In the genomic region with DNA sequence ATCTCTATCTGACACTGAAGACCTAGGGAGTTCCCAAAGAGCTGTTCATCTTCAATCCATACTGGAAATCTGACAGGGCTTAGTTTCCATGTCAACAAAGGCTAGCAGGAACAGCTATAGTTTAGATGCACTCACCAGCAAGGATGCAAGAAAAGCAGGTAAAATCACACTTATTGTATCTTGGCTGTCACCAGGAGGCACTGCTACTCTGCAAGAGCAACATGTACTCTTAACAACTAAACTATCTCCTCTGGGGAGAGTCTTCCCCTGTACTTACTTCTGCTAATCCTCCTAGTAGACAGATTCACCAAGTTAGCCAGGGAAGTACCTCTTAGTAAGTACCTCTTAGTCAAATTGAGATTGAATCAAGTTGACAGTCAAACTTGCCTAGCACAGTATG, we compare ENCODE assay signal across 28 mouse cellular contexts. TPM values are rescaled to one million over a fixed set of nuclear protein-coding genes. Genes with fewer than 3 reads are reported as not detected.
DNase-seq lines count a peak whose midpoint lies in the region; ATAC-seq and TF ChIP-seq lines count a peak whose summit lies in the region.
"Had no signal": no experiment of that assay in that cellular context is flagged by ENCODE, and none has a peak within 500 bp of the region (broad histone marks: within the 10 kb centered on the region; RNA-seq: fewer than 3 reads in every experiment).

No protein-coding gene starts in this region.

- no peak overlapping the region for H3K27ac ChIP-seq in kidney, postnatal 0 days
- no peak overlapping the region for H3K27ac ChIP-seq in CH12.LX (ENCODE audit: insufficient read depth, low read depth)
- peak overlapping the region; percentile 50; the same call in 1 of the 2 replicates for H3K27ac ChIP-seq in liver, embryonic 16.5 days (ENCODE audit: low read length)
- H3K27ac ChIP-seq in hindbrain, embryonic 11.5 days (ENCODE audit: low read depth, low read length), result no peak overlapping the region
- H3K27ac ChIP-seq: forebrain, embryonic 15.5 days; heart, embryonic 10.5 days; midbrain, embryonic 10.5 days had no signal

- no peak for ATAC-seq in kidney, postnatal 0 days (replicated peaks; ENCODE audit: low FRiP score, low read depth)
- no peak for ATAC-seq in liver, embryonic 16.5 days (ENCODE audit: low read depth)
- no peak for ATAC-seq in hindbrain, embryonic 11.5 days (ENCODE audit: low FRiP score)
- ATAC-seq: activated CD4-positive, CD25-positive, alpha-beta regulatory T cell, adult 4 months; forebrain, embryonic 15.5 days; hindbrain, embryonic 16.5 days had no signal

- H3K27me3 ChIP-seq in kidney, postnatal 0 days (ENCODE audit: insufficient read depth, low read length), result no peaks in the 10 kb centered on the region
- H3K27me3 ChIP-seq in CH12.LX (replicated peaks), result no peaks in the 10 kb centered on the region
- H3K27me3 ChIP-seq in liver, embryonic 16.5 days (ENCODE audit: control insufficient read depth, insufficient read depth, low read depth, low read length), result no peaks in the 10 kb centered on the region
- H3K27me3 ChIP-seq in hindbrain, embryonic 11.5 days (ENCODE audit: control insufficient read depth, insufficient read depth, low read length), result no peaks in the 10 kb centered on the region
- H3K27me3 ChIP-seq: forebrain, embryonic 15.5 days had no signal

- H3K4me1 ChIP-seq in kidney, postnatal 0 days (replicated peaks; ENCODE audit: insufficient read depth, low read length), result no peaks in the 10 kb centered on the region
- H3K4me1 ChIP-seq in CH12.LX (ENCODE audit: control insufficient read depth in 1 of 2, insufficient read depth in 2 of 2), result peaks cover 0 to 28% of the 10 kb centered on the region in 2 experiments; a peak in 2 of 4 replicates
- peaks cover 16% of the 10 kb centered on the region for H3K4me1 ChIP-seq in liver, embryonic 16.5 days (ENCODE audit: control insufficient read depth, low read depth, low read length)
- H3K4me1 ChIP-seq in hindbrain, embryonic 11.5 days (replicated peaks; ENCODE audit: control insufficient read depth, insufficient read depth, low read length), result no peaks in the 10 kb centered on the region
- H3K4me1 ChIP-seq: forebrain, embryonic 15.5 days; midbrain, embryonic 10.5 days had no signal

- DNase-seq in kidney, postnatal 0 days (ENCODE audit: low spot score), result no peak
- no peak for DNase-seq in kidney, adult 8-10 months
- DNase-seq in CH12.LX (ENCODE audit: extremely low read depth) (peak; percentile 35), R1 (ENCODE audit: low read depth, low spot score) (peak; percentile 67)
- no peak for DNase-seq in heart, postnatal 4 days
- no peak for DNase-seq in left cerebral cortex, adult 11 months (ENCODE audit: low spot score)
- no peak for DNase-seq in hindbrain, embryonic 11.5 days (ENCODE audit: low spot score)
- DNase-seq: cerebellum, adult 11-12 months; cerebellum, postnatal 25 days; kidney, adult 18-20 months; kidney, postnatal 4 days; lung, postnatal 14 days; thymus, postnatal 36 days had no signal

- no peaks in the 10 kb centered on the region for H3K79me2 ChIP-seq in CH12.LX (replicated peaks; ENCODE audit: control insufficient read depth, extremely low read depth, insufficient read depth, poor library complexity, severe bottlenecking)

- TF ChIP-seq CTCF in kidney, postnatal 0 days (IDR thresholded peaks at IDR 0.05; ENCODE audit: low read depth), result 0 out of 2 replicates have a peak, but pooled peaks have one; percentile 10
- TF ChIP-seq CTCF in CH12.LX (conservative IDR thresholded peaks at IDR 0.05 in 1 of 2, IDR thresholded peaks at IDR 0.05 in 1 of 2; ENCODE audit: low read depth in 2 of 2, low read length in 2 of 2), result peak in 1 of 2 experiments; percentile 68; a peak in 2 of 4 replicates

- no peak for TF ChIP-seq POLR2A in CH12.LX (IDR thresholded peaks at IDR 0.05; ENCODE audit: low read depth, low read length)

- no peaks in the 10 kb centered on the region for H3K9me3 ChIP-seq in kidney, postnatal 0 days (replicated peaks; ENCODE audit: low read length)
- H3K9me3 ChIP-seq in CH12.LX (replicated peaks; ENCODE audit: low read length), result no peaks in the 10 kb centered on the region
- no peaks in the 10 kb centered on the region for H3K9me3 ChIP-seq in liver, embryonic 16.5 days (replicated peaks; ENCODE audit: control insufficient read depth, low read length)
- H3K9me3 ChIP-seq in hindbrain, embryonic 11.5 days (ENCODE audit: control insufficient read depth, low read length), result no peaks in the 10 kb centered on the region
- H3K9me3 ChIP-seq: forebrain, embryonic 15.5 days; heart, embryonic 10.5 days; midbrain, embryonic 10.5 days had no signal

- H3K9ac ChIP-seq in kidney, postnatal 0 days (ENCODE audit: low read depth, low read length), result no peak overlapping the region
- no peak overlapping the region for H3K9ac ChIP-seq in CH12.LX (ENCODE audit: insufficient read depth, low read depth)
- no peak overlapping the region for H3K9ac ChIP-seq in liver, embryonic 16.5 days (ENCODE audit: low read depth, low read length)
- no peak overlapping the region for H3K9ac ChIP-seq in hindbrain, embryonic 11.5 days (ENCODE audit: low read depth, low read length)
- H3K9ac ChIP-seq: forebrain, embryonic 15.5 days had no signal

- in situ Hi-C loops in CH12.LX (cut with MboI; ENCODE audit: low pct_ligation_motif_present, low pct_unique_long_range_greater_than_20kb, low sequenced_read_pairs), result no loop called here

- dilution Hi-C loops in CH12.LX (cut with MboI; ENCODE audit: extremely low pct_ligation_motif_present, extremely low pct_unique_long_range_greater_than_20kb, low sequenced_read_pairs), result no loop called here

- H3K4me3 ChIP-seq in kidney, postnatal 0 days (replicated peaks; ENCODE audit: low read depth, low read length), result no peak overlapping the region
- H3K4me3 ChIP-seq in CH12.LX (replicated peaks in 1 of 3; ENCODE audit: low read depth in 2 of 3, low read length in 2 of 3, poor library complexity in 1 of 3), result no peak overlapping the region
- no peak overlapping the region for H3K4me3 ChIP-seq in liver, embryonic 16.5 days (ENCODE audit: low read depth, low read length)
- no peak overlapping the region for H3K4me3 ChIP-seq in hindbrain, embryonic 11.5 days (ENCODE audit: low read depth, low read length)
- H3K4me3 ChIP-seq: forebrain, embryonic 15.5 days; heart, embryonic 10.5 days; midbrain, embryonic 10.5 days had no signal

- peak; percentile 70 for TF ChIP-seq RAD21 in CH12.LX (IDR thresholded peaks at IDR 0.05; ENCODE audit: low read depth, low read length)

- no peak for TF ChIP-seq EP300 in CH12.LX (IDR thresholded peaks at IDR 0.05; ENCODE audit: low read length)

- no peak overlapping the region for H3K4me2 ChIP-seq in kidney, postnatal 0 days (ENCODE audit: low read length)
- no peak overlapping the region for H3K4me2 ChIP-seq in CH12.LX (ENCODE audit: insufficient read depth, low read depth, poor library complexity, severe bottlenecking)
- H3K4me2 ChIP-seq in liver, embryonic 16.5 days (ENCODE audit: low read depth, low read length), result no peak overlapping the region
- H3K4me2 ChIP-seq in hindbrain, embryonic 11.5 days (replicated peaks; ENCODE audit: low read depth, low read length), result no peak overlapping the region
- H3K4me2 ChIP-seq: forebrain, embryonic 15.5 days had no signal

- H3K36me3 ChIP-seq in kidney, postnatal 0 days (ENCODE audit: insufficient read depth, low read length), result no peaks in the 10 kb centered on the region
- no peaks in the 10 kb centered on the region for H3K36me3 ChIP-seq in CH12.LX (replicated peaks in 1 of 2; ENCODE audit: control insufficient read depth in 1 of 2, insufficient read depth in 1 of 2, low read length in 1 of 2)
- no peaks in the 10 kb centered on the region for H3K36me3 ChIP-seq in liver, embryonic 16.5 days (ENCODE audit: control insufficient read depth, insufficient read depth)
- H3K36me3 ChIP-seq in hindbrain, embryonic 11.5 days (ENCODE audit: control insufficient read depth, insufficient read depth, low read length), result no peaks in the 10 kb centered on the region
- H3K36me3 ChIP-seq: forebrain, embryonic 15.5 days; heart, embryonic 10.5 days; midbrain, embryonic 10.5 days had no signal

TF ChIP-seq in CH12.LX, 34 proteins besides CTCF, POLR2A, EP300 and RAD21:
- TF ChIP-seq MAFK (IDR thresholded peaks at IDR 0.05; ENCODE audit: insufficient replicate concordance, low read length) (no peak), SMC3 (IDR thresholded peaks at IDR 0.05; ENCODE audit: low read depth, low read length) (peak; percentile 61)
TF ChIP-seq in CH12.LX: peak in this region for 1.

RNA-seq across cellular contexts. Expression of gene Spta1, which starts 3.6 kb away (rescaled TPM):
- polyA plus RNA-seq in kidney, postnatal 0 days (2015; fragmentation: Nextera tagmentation; extraction: Ambion mirVana), result 0.08 and 0.12 TPM in 2 replicates
- total RNA-seq in CH12.LX (2012; rRNA removed) (0.81 and 0.84 TPM in 2 replicates), CH12.LX (2014; rRNA removed) (1.2 and 1.6 TPM in 2 replicates)
- polyA plus RNA-seq in CH12.LX (2012; ENCODE audit: insufficient read length, low read depth), result 16.0 TPM in 2 replicates
- 35.2 and 38.2 TPM in 2 replicates for polyA plus RNA-seq in liver, embryonic 16.5 days (2015; fragmentation: Nextera tagmentation; extraction: Ambion mirVana)
- total RNA-seq in heart, postnatal 4 days (2021), result 10 to 100 TPM in 1 of 2 experiments, 1 to 10 TPM in 1; 9.8 to 13.5 TPM
- polyA plus RNA-seq in hindbrain, embryonic 11.5 days (2014; fragmentation: Nextera tagmentation; extraction: Ambion mirVana), result 1.9 and 2.9 TPM in 2 replicates
- polyA plus RNA-seq: C2C12; liver, adult 2 months had no signal

RNA-seq across cellular contexts. Expression of gene Olfr420, which starts 13.6 kb away (rescaled TPM):
- not detected in 2 replicates for polyA plus RNA-seq in kidney, postnatal 0 days (2015; fragmentation: Nextera tagmentation; extraction: Ambion mirVana)
- total RNA-seq in CH12.LX (2012; rRNA removed), result not detected in 2 replicates
- not detected in 2 replicates for total RNA-seq in CH12.LX (2014; rRNA removed)
- polyA plus RNA-seq in CH12.LX (2012; ENCODE audit: insufficient read length, low read depth), result 0.73 and 1.1 TPM in 2 replicates
- 0.97 and 1.1 TPM in 2 replicates for polyA plus RNA-seq in liver, embryonic 16.5 days (2015; fragmentation: Nextera tagmentation; extraction: Ambion mirVana)
- not detected for total RNA-seq in heart, postnatal 4 days (2021)
- not detected in 2 replicates for polyA plus RNA-seq in hindbrain, embryonic 11.5 days (2014; fragmentation: Nextera tagmentation; extraction: Ambion mirVana)
- total RNA-seq: gastrocnemius, postnatal 4 days; heart, postnatal 14 days; layer of hippocampus, postnatal 14 days; left cerebral cortex, postnatal 36 days; liver, adult 2 months had no signal
- polyA plus RNA-seq: activated CD4-positive, CD25-positive, alpha-beta regulatory T cell, adult 4 months; C2C12; forebrain, embryonic 15.5 days; heart, embryonic 10.5 days; hindbrain, embryonic 16.5 days; liver, adult 2 months; midbrain, embryonic 10.5 days; neural tube, embryonic 14.5 days; testis, adult 2 months had no signal

RNA-seq across cellular contexts. Expression of gene Olfr424, which starts 37.7 kb away (rescaled TPM):
- not detected in 2 replicates for polyA plus RNA-seq in kidney, postnatal 0 days (2015; fragmentation: Nextera tagmentation; extraction: Ambion mirVana)
- not detected in 2 replicates for total RNA-seq in CH12.LX (2012; rRNA removed)
- not detected in 2 replicates for total RNA-seq in CH12.LX (2014; rRNA removed)
- not detected in 2 replicates for polyA plus RNA-seq in CH12.LX (2012; ENCODE audit: insufficient read length, low read depth)
- polyA plus RNA-seq in liver, embryonic 16.5 days (2015; fragmentation: Nextera tagmentation; extraction: Ambion mirVana), result not detected in 2 replicates
- not detected for total RNA-seq in heart, postnatal 4 days (2021)
- polyA plus RNA-seq in hindbrain, embryonic 11.5 days (2014; fragmentation: Nextera tagmentation; extraction: Ambion mirVana), result not detected in 2 replicates
- total RNA-seq: gastrocnemius, postnatal 4 days; heart, postnatal 14 days; layer of hippocampus, postnatal 14 days; left cerebral cortex, postnatal 36 days; liver, adult 2 months had no signal
- polyA plus RNA-seq: activated CD4-positive, CD25-positive, alpha-beta regulatory T cell, adult 4 months; C2C12; embryonic facial prominence, embryonic 11.5 days; forebrain, embryonic 15.5 days; heart, embryonic 10.5 days; hindbrain, embryonic 16.5 days; liver, adult 2 months; midbrain, embryonic 10.5 days; neural tube, embryonic 14.5 days; testis, adult 2 months had no signal

RNA-seq across cellular contexts. Expression of gene Olfr231, which starts 48.1 kb away (rescaled TPM):
- polyA plus RNA-seq in kidney, postnatal 0 days (2015; fragmentation: Nextera tagmentation; extraction: Ambion mirVana), result not detected in 2 replicates
- total RNA-seq in CH12.LX (2012; rRNA removed) (not detected in 2 replicates), CH12.LX (2014; rRNA removed) (not detected in 2 replicates)
- not detected in 2 replicates for polyA plus RNA-seq in CH12.LX (2012; ENCODE audit: insufficient read length, low read depth)
- not detected in 2 replicates for polyA plus RNA-seq in liver, embryonic 16.5 days (2015; fragmentation: Nextera tagmentation; extraction: Ambion mirVana)
- total RNA-seq in heart, postnatal 4 days (2021), result not detected
- polyA plus RNA-seq in hindbrain, embryonic 11.5 days (2014; fragmentation: Nextera tagmentation; extraction: Ambion mirVana), result not detected in 2 replicates
- total RNA-seq: gastrocnemius, postnatal 4 days; heart, postnatal 14 days; layer of hippocampus, postnatal 14 days; left cerebral cortex, postnatal 36 days; liver, adult 2 months had no signal
- polyA plus RNA-seq: activated CD4-positive, CD25-positive, alpha-beta regulatory T cell, adult 4 months; C2C12; forebrain, embryonic 15.5 days; heart, embryonic 10.5 days; hindbrain, embryonic 16.5 days; liver, adult 2 months; midbrain, embryonic 10.5 days; neural tube, embryonic 14.5 days; testis, adult 2 months had no signal

Comparison
In these comparisons a context has a peak if more than half of its experiments do, and no peak if none do; other contexts are left out.
1. DNase-seq: peak in CH12.LX (single experiment) and R1 (single experiment); none in kidney, postnatal 0 days (single experiment), kidney, adult 8-10 months (0 of 2), heart, postnatal 4 days (single experiment), left cerebral cortex, adult 11 months (single experiment) and hindbrain, embryonic 11.5 days (single experiment).